Mouse (Mus musculus) lung, postnatal 0 days (tissue): ENCODE data around the gene Zyx.

Source experiments
- CTCF ChIP-seq: IDR thresholded peaks from 2 replicates; pipeline ENCODE4 v1.5.1; 2016; ENCODE audit warnings: antibody characterized with exemption, mild to moderate bottlenecking
- EP300 ChIP-seq: IDR thresholded peaks from 2 replicates; pipeline ENCODE4 v1.6.1; 2016; ENCODE audit warnings: antibody characterized with exemption, mild to moderate bottlenecking, control low read depth

DNA sequence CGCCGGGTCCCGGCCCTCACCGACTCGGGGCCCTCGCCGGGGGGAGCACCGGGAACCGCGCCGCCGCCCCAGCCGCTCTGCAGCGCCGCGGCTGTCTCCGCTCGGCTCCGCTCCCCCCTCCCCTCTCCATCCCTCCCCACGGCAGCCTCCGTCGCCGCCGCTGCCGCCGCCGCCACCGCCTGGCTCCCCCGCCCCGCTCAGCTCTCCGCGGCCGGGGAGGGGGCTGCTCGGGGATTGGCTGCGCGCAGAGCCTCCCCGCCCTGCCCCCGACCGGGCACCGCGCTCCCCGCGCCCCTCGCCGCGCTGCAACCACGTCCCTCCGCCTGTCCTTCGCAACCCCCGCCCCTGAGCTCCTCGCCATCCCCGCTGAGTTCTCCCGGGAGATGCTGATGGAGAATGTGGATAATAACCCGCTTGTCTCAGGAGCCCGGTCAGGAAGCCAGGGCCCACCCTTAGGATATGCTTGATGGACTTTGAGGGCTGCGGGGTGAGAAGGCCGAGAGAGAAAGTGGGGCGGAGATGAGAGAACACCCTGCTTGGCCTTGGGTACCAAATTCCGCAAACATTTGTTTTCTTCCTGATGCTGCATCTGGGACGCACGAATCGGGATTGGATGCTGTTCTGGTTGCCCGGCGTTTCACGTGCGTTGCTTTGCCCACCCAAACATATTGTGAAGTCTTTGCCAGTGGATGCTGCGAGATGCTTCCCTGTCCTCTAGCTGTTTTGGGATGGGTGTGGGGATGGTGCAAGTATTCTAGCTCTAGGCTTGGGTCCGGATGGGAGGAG, 24.8 kb upstream of the Zyx start, which contains the start of gene Fam131b:
- TF ChIP-seq CTCF (no peak), EP300 (no peak)
